Mouse (Mus musculus): Measurements from ENCODE around the gene Cacng8.

DNA sequence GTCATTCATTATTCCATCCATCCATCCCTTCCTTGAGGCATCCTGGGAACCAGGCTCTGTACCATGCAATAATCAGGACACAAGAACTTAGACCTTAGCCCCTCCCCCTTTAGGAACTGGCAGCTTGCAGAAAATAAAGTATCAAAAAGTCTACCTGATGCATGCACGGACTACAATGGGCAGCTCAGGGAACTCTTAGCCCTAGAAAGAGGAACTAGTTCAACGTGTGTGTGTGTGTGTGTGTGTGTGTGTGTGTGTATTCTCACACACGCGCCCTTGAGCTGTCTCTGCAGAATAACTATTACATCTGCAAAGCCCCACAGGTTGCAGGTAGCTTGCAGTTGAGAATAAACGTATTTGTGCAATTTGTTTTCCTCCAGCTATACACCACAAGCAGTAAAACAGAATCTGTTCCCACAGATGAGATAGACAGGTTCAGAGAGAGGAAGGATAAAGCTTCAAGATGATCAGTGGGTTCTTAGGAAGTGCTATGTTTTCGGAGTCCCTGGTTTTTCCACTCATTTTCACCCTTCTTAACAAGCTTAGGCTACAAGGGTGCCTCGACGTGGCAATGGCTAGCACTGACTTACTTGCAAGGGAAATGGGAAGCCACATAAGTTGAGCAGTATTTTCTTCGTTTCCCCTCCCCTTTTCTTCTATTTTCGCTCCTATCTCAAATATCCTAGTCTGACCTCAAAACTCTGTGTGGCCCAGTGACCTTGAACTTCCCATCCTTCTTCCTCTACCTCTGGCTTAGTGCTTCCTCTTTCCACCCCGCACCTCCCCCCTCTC lies 19.4 kb downstream of the Cacng8 start:
- TF ChIP-seq POLR2A (IDR thresholded peaks at IDR 0.05; ENCODE audit: low read depth, low read length) (no peak), CTCF (IDR thresholded peaks at IDR 0.05; ENCODE audit: extremely low read depth, insufficient read depth, insufficient read length, insufficient replicate concordance) (no peak)
